23 mouse cellular contexts compared by ENCODE assay signal in genomic region chr14:53980771-53981170, GRCm38 (mm10).
DNase-seq lines count a peak whose midpoint lies in the region; ATAC-seq and TF ChIP-seq lines count a peak whose summit lies in the region.
"Had no signal": no experiment of that assay in that cellular context is flagged by ENCODE, and none has a peak within 500 bp of the region (broad histone marks: within the 10 kb centered on the region; RNA-seq: fewer than 3 reads in every experiment).

No protein-coding gene starts in this region.

- H3K27ac ChIP-seq in embryonic facial prominence, embryonic 12.5 days = no peak overlapping the region
- no peak overlapping the region for H3K27ac ChIP-seq in embryonic facial prominence, embryonic 10.5 days (replicated peaks)
- H3K27ac ChIP-seq in heart, adult 2 months = no peak overlapping the region
- no peak overlapping the region; the same call in 1 of the 2 replicates for H3K27ac ChIP-seq in embryonic facial prominence, embryonic 14.5 days (replicated peaks; ENCODE audit: low read depth, low read length)
- H3K27ac ChIP-seq: forebrain, embryonic 12.5 days; gastrocnemius, adult 2 months; heart, embryonic 13.5 days; hindbrain, embryonic 12.5 days had no signal

- TF ChIP-seq POLR2A in heart, adult 2 months (IDR thresholded peaks at IDR 0.05; ENCODE audit: insufficient read depth, low read depth, low read length) = no peak

- no peaks in the 10 kb centered on the region for H3K79me2 ChIP-seq in heart, adult 2 months (replicated peaks; ENCODE audit: control insufficient read depth, insufficient read depth, low read length)

- H3K4me3 ChIP-seq in embryonic facial prominence, embryonic 12.5 days = no peak overlapping the region
- no peak overlapping the region for H3K4me3 ChIP-seq in embryonic facial prominence, embryonic 10.5 days
- no peak overlapping the region for H3K4me3 ChIP-seq in heart, adult 2 months
- H3K4me3 ChIP-seq in embryonic facial prominence, embryonic 14.5 days (ENCODE audit: low read depth, low read length) = no peak overlapping the region
- H3K4me3 ChIP-seq: forebrain, embryonic 12.5 days; gastrocnemius, adult 2 months; heart, embryonic 13.5 days; hindbrain, embryonic 12.5 days had no signal

- H3K27me3 ChIP-seq in embryonic facial prominence, embryonic 12.5 days = no peaks in the 10 kb centered on the region
- no peaks in the 10 kb centered on the region for H3K27me3 ChIP-seq in embryonic facial prominence, embryonic 10.5 days (replicated peaks; ENCODE audit: low read depth, poor library complexity, severe bottlenecking)
- no peaks in the 10 kb centered on the region for H3K27me3 ChIP-seq in heart, adult 2 months (ENCODE audit: control insufficient read depth, insufficient read depth, low read length)
- no peaks in the 10 kb centered on the region for H3K27me3 ChIP-seq in embryonic facial prominence, embryonic 14.5 days (replicated peaks; ENCODE audit: control insufficient read depth, insufficient read depth, low read length)
- H3K27me3 ChIP-seq: forebrain, embryonic 12.5 days; heart, embryonic 13.5 days; hindbrain, embryonic 12.5 days had no signal

- ATAC-seq in embryonic facial prominence, embryonic 12.5 days (ENCODE audit: insufficient number of reproducible peaks, insufficient read depth, low FRiP score, low TSS enrichment) = 0 out of 2 replicates have a peak, but pooled peaks have one; percentile 47
- ATAC-seq in embryonic facial prominence, embryonic 14.5 days (ENCODE audit: low read depth) = peak; percentile 50; the same call in 1 of the 2 replicates
- ATAC-seq: CD4-positive, CD25-positive, alpha-beta regulatory T cell, adult 4 months; hindbrain, embryonic 16.5 days; inflammation-experienced regulatory T-cells, adult 6 months had no signal

- no peak for TF ChIP-seq CTCF in heart, adult 2 months (IDR thresholded peaks at IDR 0.05)

- WGBS in embryonic facial prominence, embryonic 12.5 days = 52% methylated on average over 5 of the region's 5 CpGs
- WGBS in embryonic facial prominence, embryonic 10.5 days = 76% methylated on average over 5 of the region's 5 CpGs
- 66% methylated on average over 5 of the region's 5 CpGs for WGBS in heart, adult 2 months
- 47% methylated on average over 5 of the region's 5 CpGs for WGBS in embryonic facial prominence, embryonic 14.5 days

- TF ChIP-seq EP300 in heart, adult 2 months (IDR thresholded peaks at IDR 0.05; ENCODE audit: insufficient read depth, low read depth, low read length) = no peak

- intact Hi-C loops in heart, adult 2 months (cut with DNase I) = no loop called here

- no peaks in the 10 kb centered on the region for H3K36me3 ChIP-seq in embryonic facial prominence, embryonic 12.5 days
- no peaks in the 10 kb centered on the region for H3K36me3 ChIP-seq in embryonic facial prominence, embryonic 10.5 days (replicated peaks)
- H3K36me3 ChIP-seq in heart, adult 2 months (ENCODE audit: control insufficient read depth, insufficient read depth, low read length) = no peaks in the 10 kb centered on the region
- no peaks in the 10 kb centered on the region for H3K36me3 ChIP-seq in embryonic facial prominence, embryonic 14.5 days (ENCODE audit: control insufficient read depth, insufficient read depth, low read length)
- H3K36me3 ChIP-seq: forebrain, embryonic 12.5 days; G1E; heart, embryonic 13.5 days; hindbrain, embryonic 12.5 days had no signal

- H3K4me1 ChIP-seq in embryonic facial prominence, embryonic 12.5 days = no peaks in the 10 kb centered on the region
- no peaks in the 10 kb centered on the region for H3K4me1 ChIP-seq in embryonic facial prominence, embryonic 10.5 days
- H3K4me1 ChIP-seq in heart, adult 2 months (ENCODE audit: control insufficient read depth, insufficient read depth, low read length) = no peaks in the 10 kb centered on the region
- H3K4me1 ChIP-seq in embryonic facial prominence, embryonic 14.5 days (ENCODE audit: control insufficient read depth, insufficient read depth, low read length) = no peaks in the 10 kb centered on the region
- H3K4me1 ChIP-seq: forebrain, embryonic 12.5 days; heart, embryonic 13.5 days; hindbrain, embryonic 12.5 days had no signal

- H3K4me2 ChIP-seq in embryonic facial prominence, embryonic 12.5 days (replicated peaks) = no peak overlapping the region
- H3K4me2 ChIP-seq in embryonic facial prominence, embryonic 14.5 days (ENCODE audit: low read depth, low read length) = no peak overlapping the region
- H3K4me2 ChIP-seq: forebrain, embryonic 12.5 days; heart, embryonic 13.5 days; hindbrain, embryonic 12.5 days had no signal

- no peak overlapping the region for H3K9ac ChIP-seq in embryonic facial prominence, embryonic 12.5 days
- no peak overlapping the region for H3K9ac ChIP-seq in heart, adult 2 months (ENCODE audit: low read depth, low read length)
- no peak overlapping the region for H3K9ac ChIP-seq in embryonic facial prominence, embryonic 14.5 days (ENCODE audit: low read depth, low read length)
- H3K9ac ChIP-seq: forebrain, embryonic 12.5 days; heart, embryonic 13.5 days; hindbrain, embryonic 12.5 days had no signal

- DNase-seq in embryonic facial prominence, embryonic 10.5 days (ENCODE audit: low spot score) = no peak
- peak; percentile 16 for DNase-seq in heart, adult 11 months
- DNase-seq in heart, adult 2 months = no peak
- peak; percentile 78 for DNase-seq in embryonic facial prominence, embryonic 14.5 days (ENCODE audit: low spot score)
- DNase-seq in gastrocnemius, postnatal 10 days = no peak
- DNase-seq in gastrocnemius, adult 8-10 months (ENCODE audit: low spot score in 2 of 2) = no peak
- DNase-seq: adrenal gland, adult 8-10 months; adrenal gland, postnatal 36 days; B cell, adult 2 months; cerebellum, adult 11-12 months; cerebellum, adult 9-10 months; cerebellum, postnatal 25 days; gastrocnemius, adult 2 months; heart, postnatal 36 days; kidney, adult 8-10 months had no signal

- H3K9me3 ChIP-seq in embryonic facial prominence, embryonic 12.5 days = no peaks in the 10 kb centered on the region
- no peaks in the 10 kb centered on the region for H3K9me3 ChIP-seq in embryonic facial prominence, embryonic 10.5 days
- H3K9me3 ChIP-seq in embryonic facial prominence, embryonic 14.5 days (ENCODE audit: control insufficient read depth, low read length) = no peaks in the 10 kb centered on the region
- H3K9me3 ChIP-seq: forebrain, embryonic 12.5 days; G1E; heart, embryonic 13.5 days; hindbrain, embryonic 12.5 days had no signal

Comparison
In these comparisons a context has a peak if more than half of its experiments do, and no peak if none do; other contexts are left out.
1. DNase-seq: peak in heart, adult 11 months (single experiment) and embryonic facial prominence, embryonic 14.5 days (single experiment); none in embryonic facial prominence, embryonic 10.5 days (single experiment), heart, adult 2 months (0 of 2), gastrocnemius, postnatal 10 days (single experiment) and gastrocnemius, adult 8-10 months (0 of 2).